Mouse (Mus musculus) limb, embryonic 13.5 days (tissue): ENCODE results near the gene Zfp229. TPM values are rescaled to one million over a fixed set of nuclear protein-coding genes. Genes with fewer than 3 reads are reported as not detected.
A peak's percentile ranks its signal among the peaks of the same experiment; 100 is the strongest.
"Not testable (repeated sequence)": the region's sequence is repeated elsewhere in the genome, so short reads cannot be mapped to it uniquely, and the experiment has no call there.

Experiments
- ATAC-seq: fragments of 200-750 bp; cut with Nextera tagmentation; 2 replicates; pipeline ENCODE4 v1.8.0; 2017; ENCODE audit warnings: low read depth, moderate number of reproducible peaks, moderate TSS enrichment; ENCODE audit not compliant: low FRiP score
- H3K27ac ChIP-seq: fragments of 300-500 bp; sonication (generic); 2 replicates; pipeline ENCODE4 v1.5.1; 2015; ENCODE audit warnings: inconsistent platforms, mild to moderate bottlenecking, moderate library complexity
- H3K27me3 ChIP-seq: fragments of 300-500 bp; sonication (generic); 2 replicates; pipeline ENCODE4 v1.6.1; 2015; ENCODE audit warnings: mild to moderate bottlenecking, inconsistent platforms
- H3K36me3 ChIP-seq: fragments of 300-500 bp; sonication (generic); 2 replicates; pipeline ENCODE4 v1.6.1; 2015; ENCODE audit warnings: inconsistent platforms, mild to moderate bottlenecking, moderate library complexity
- H3K4me1 ChIP-seq: fragments of 300-500 bp; sonication (generic); 2 replicates; pipeline ENCODE4 v1.6.1; 2015; ENCODE audit warnings: inconsistent platforms
- H3K4me2 ChIP-seq: fragments of 300-500 bp; sonication (generic); replicated peaks from 2 replicates; pipeline ENCODE4 v1.6.1; 2015; ENCODE audit warnings: inconsistent platforms, mild to moderate bottlenecking, moderate library complexity
- H3K4me3 ChIP-seq: fragments of 300-500 bp; sonication (generic); 2 replicates; pipeline ENCODE4 v1.5.1; 2015; ENCODE audit warnings: moderate library complexity, mild to moderate bottlenecking, inconsistent platforms
- H3K9ac ChIP-seq: fragments of 300-500 bp; sonication (generic); 2 replicates; pipeline ENCODE4 v1.6.1; 2015; ENCODE audit warnings: mild to moderate bottlenecking, inconsistent platforms
- H3K9me3 ChIP-seq: fragments of 300-500 bp; sonication (generic); 2 replicates; pipeline ENCODE4 v1.6.1; 2016; ENCODE audit warnings: inconsistent platforms
- whole genome bisulfite sequencing: fragments of 180-500 bp; shearing (Covaris S2); methylation state at CpG from one replicate; pipeline ENCODE4 v1.1.7; 2015; 5-methylcytosine and 5-hydroxymethylcytosine counted together
- polyA plus RNA-seq: library from polyadenylated mRNA; unstranded; fragments of >200 nt; fragmentation: Nextera tagmentation; extraction: Ambion mirVana; gene quantifications from 2 replicates; pipeline ENCODE4 v1.2.1, GENCODE M21; 2015

The Zfp229 gene
- polyA plus RNA-seq, 1 experiment from 2014 or later, result 8.5 TPM

- Histone ChIP-seq H3K27ac (no peak overlapping the region; the same call in 1 of the 2 replicates), H3K9ac (peak overlapping the region; percentile 66), H3K36me3 (no peaks in the 10 kb centered on the region), H3K4me3 (peak overlapping the region; percentile 45), H3K9me3 (no peaks in the 10 kb centered on the region), H3K4me1 (no peaks in the 10 kb centered on the region), H3K4me2 (peak overlapping the region; percentile 67), H3K27me3 (peaks cover 6% of the 10 kb centered on the region; the same call in 1 of the 2 replicates)
- 9% methylated on average over 20 of the region's 20 CpGs for WGBS
- peak; percentile 59 for ATAC-seq
Measured at GRCm38 (mm10) chr17:21753342-21754208, 23.0 kb downstream of the Zfp229 start.

- H3K27me3 ChIP-seq, result no peaks in the 10 kb centered on the region
- H3K27ac ChIP-seq, result no peak overlapping the region
- no peak for ATAC-seq
- H3K4me1 ChIP-seq, result no peaks in the 10 kb centered on the region
- no peaks in the 10 kb centered on the region for H3K36me3 ChIP-seq
- WGBS, result 89% methylated on average over 2 of the region's 2 CpGs
- H3K9ac ChIP-seq, result no peak overlapping the region
- H3K4me3 ChIP-seq, result no peak overlapping the region
- H3K4me2 ChIP-seq, result no peak overlapping the region
- H3K9me3 ChIP-seq, result no peaks in the 10 kb centered on the region
Measured at GRCm38 (mm10) chr17:21770336-21770735, 39.7 kb downstream of the Zfp229 start.

DNA sequence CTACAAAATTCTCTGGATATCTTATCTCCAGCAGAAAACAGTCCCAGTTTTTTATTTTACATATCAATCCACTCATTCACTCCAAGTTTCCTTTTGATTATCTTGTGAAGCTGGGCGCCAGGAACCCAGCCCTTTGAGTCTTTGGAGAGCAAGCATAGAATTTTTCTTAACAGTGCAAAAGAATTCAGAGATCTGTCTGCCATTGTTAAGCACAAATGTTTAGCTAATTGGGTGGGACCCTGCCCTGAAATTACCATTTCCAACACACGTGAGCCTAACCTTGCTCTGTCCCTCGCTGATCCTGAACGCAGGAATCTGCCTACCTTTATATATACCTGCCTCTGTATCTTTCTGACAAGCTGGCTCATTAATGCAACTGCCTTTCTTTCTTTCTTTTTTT, 61.7 kb downstream of the Zfp229 start:
- no peak for ATAC-seq
- WGBS, result 85% methylated on average over 4 of the region's 4 CpGs
- Histone ChIP-seq H3K9ac (no peak overlapping the region), H3K9me3 (no peaks in the 10 kb centered on the region; the same call in 1 of the 2 replicates), H3K4me1 (no peaks in the 10 kb centered on the region), H3K27me3 (no peaks in the 10 kb centered on the region), H3K4me3 (no peak overlapping the region), H3K36me3 (no peaks in the 10 kb centered on the region), H3K4me2 (no peak overlapping the region), H3K27ac (no peak overlapping the region)

GRCm38 (mm10) chr17:21801373-21801772, 70.8 kb downstream of the Zfp229 start:
- H3K9me3 ChIP-seq, H3K36me3 ChIP-seq, H3K4me2 ChIP-seq, H3K27ac ChIP-seq, ATAC-seq, H3K4me3 ChIP-seq, H3K4me1 ChIP-seq, H3K9ac ChIP-seq, H3K27me3 ChIP-seq: not testable (repeated sequence)
- 42% methylated on average over 19 of the region's 19 CpGs for WGBS

Other genes starting within 250 kb of the Zfp229 start
- 12.4 TPM in 2 replicates for gene Zfp53, start 241.8 kb upstream of the Zfp229 start, polyA plus RNA-seq
- gene Zfp52, start 195.3 kb upstream of the Zfp229 start, polyA plus RNA-seq, result 4.9 and 5.1 TPM in 2 replicates
- 16.9 and 17.9 TPM in 2 replicates for gene Zfp948, start 163.8 kb upstream of the Zfp229 start, polyA plus RNA-seq
- gene Zfp983, start 80.2 kb upstream of the Zfp229 start, polyA plus RNA-seq, result 5.7 and 6.3 TPM in 2 replicates
- gene Gm10226, start 38.9 kb upstream of the Zfp229 start, polyA plus RNA-seq, result 7.6 and 8.0 TPM in 2 replicates
- 16.1 and 17.4 TPM in 2 replicates for gene Zfp760, start 23.1 kb upstream of the Zfp229 start, polyA plus RNA-seq
- gene Zfp820, start 115.0 kb downstream of the Zfp229 start, polyA plus RNA-seq, result 7.1 and 7.7 TPM in 2 replicates
- gene Zfp995, start 179.1 kb downstream of the Zfp229 start, polyA plus RNA-seq, result 6.9 and 7.6 TPM in 2 replicates
- 25.6 and 27.1 TPM in 2 replicates for gene Zfp942, start 231.7 kb downstream of the Zfp229 start, polyA plus RNA-seq
- 17.6 and 20.7 TPM in 2 replicates for gene Zfp943, start 231.8 kb downstream of the Zfp229 start, polyA plus RNA-seq